Mouse (Mus musculus) embryonic fibroblast, embryonic 13.5 days (primary cell): ENCODE results near the gene Pi4k2a.

Experiments used
- CTCF ChIP-seq: IDR thresholded peaks from 2 replicates; pipeline ENCODE4 v1.5.1; 2011; ENCODE audit warnings: mild to moderate bottlenecking, control low read depth, low read length, moderate library complexity, borderline replicate concordance; ENCODE audit not compliant: insufficient read depth
- POLR2A ChIP-seq: IDR thresholded peaks from 2 replicates; pipeline ENCODE4 v1.6.1; 2011; ENCODE audit warnings: low read depth, mild to moderate bottlenecking, control low read depth, low read length, moderate library complexity

DNA sequence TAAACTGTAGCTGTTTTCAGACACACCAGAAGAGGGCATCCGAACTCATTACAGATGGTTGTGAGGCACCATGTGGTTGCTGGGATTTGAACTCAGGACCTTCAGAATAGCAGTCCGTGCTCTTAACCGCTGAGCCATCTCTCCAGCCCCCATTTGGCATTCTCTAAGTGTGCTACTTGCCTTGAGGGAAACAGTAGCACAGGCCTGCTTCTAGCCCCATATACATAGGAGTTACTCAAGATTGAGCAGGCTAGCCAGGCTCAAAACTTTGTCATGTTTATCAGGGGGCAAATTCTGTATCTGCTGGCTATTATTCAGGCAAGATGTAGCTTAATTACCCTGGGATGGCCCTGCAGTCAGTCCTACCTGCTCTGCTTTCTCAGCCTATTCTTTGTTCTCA lies 38.9 kb upstream of the Pi4k2a start:
- TF ChIP-seq CTCF (no peak), POLR2A (no peak)
